Mouse (Mus musculus) stomach, postnatal 0 days (tissue): Measurements from ENCODE around the gene Rab28. TPM values are rescaled to one million over a fixed set of nuclear protein-coding genes. Genes with fewer than 3 reads are reported as not detected.

Experiments
- ATAC-seq: fragments of 200-750 bp; cut with Nextera tagmentation; 2 replicates; pipeline ENCODE4 v1.8.0; 2017; ENCODE audit not compliant: low FRiP score, low TSS enrichment
- DNase-seq: peaks from one replicate; pipeline ENCODE4 v3.0.0-alpha.2; 2016; ENCODE audit warnings: low spot score
- H3K27ac ChIP-seq: fragments of 300-500 bp; sonication (generic); replicated peaks from 2 replicates; pipeline ENCODE4 v1.5.1; 2014; ENCODE audit warnings: mild to moderate bottlenecking, control low read depth
- H3K27me3 ChIP-seq: fragments of 300-500 bp; sonication (generic); 2 replicates; pipeline ENCODE4 v1.6.1; 2014; ENCODE audit warnings: low read length; ENCODE audit not compliant: control insufficient read depth, insufficient read depth
- H3K36me3 ChIP-seq: fragments of 300-500 bp; sonication (generic); 2 replicates; pipeline ENCODE4 v1.6.1; 2014; ENCODE audit warnings: low read length, mixed read lengths; ENCODE audit not compliant: control insufficient read depth, insufficient read depth
- H3K4me1 ChIP-seq: fragments of 300-500 bp; sonication (generic); replicated peaks from 2 replicates; pipeline ENCODE4 v1.6.1; 2014; ENCODE audit warnings: antibody characterized with exemption; ENCODE audit not compliant: control insufficient read depth, insufficient read depth
- H3K4me2 ChIP-seq: fragments of 300-500 bp; sonication (generic); replicated peaks from 2 replicates; pipeline ENCODE4 v1.6.1; 2014; ENCODE audit warnings: low read depth, mild to moderate bottlenecking, control low read depth, moderate library complexity
- H3K4me3 ChIP-seq: fragments of 300-500 bp; sonication (generic); 2 replicates; pipeline ENCODE4 v1.5.1; 2014; ENCODE audit warnings: low read depth, low read length, control low read depth
- H3K9ac ChIP-seq: fragments of 300-500 bp; sonication (generic); 2 replicates; pipeline ENCODE4 v1.6.1; 2014; ENCODE audit warnings: mild to moderate bottlenecking, low read length, control low read depth, mixed read lengths
- H3K9me3 ChIP-seq: fragments of 300-500 bp; sonication (generic); 2 replicates; pipeline ENCODE4 v1.6.1; 2016; ENCODE audit warnings: low read length; ENCODE audit not compliant: control insufficient read depth
- CTCF ChIP-seq: IDR thresholded peaks from 2 replicates; pipeline ENCODE4 v1.5.1; 2016; ENCODE audit warnings: antibody characterized with exemption, low read depth, mild to moderate bottlenecking, moderate library complexity
- EP300 ChIP-seq: optimal IDR thresholded peaks from 2 replicates; pipeline ENCODE3; 2016; ENCODE audit warnings: antibody characterized with exemption
- WGBS: fragments of 180-500 bp; shearing (Covaris S2); extraction: QIAGEN DNeasy Blood & Tissue Kit; methylation state at CpG from one replicate; pipeline ENCODE4 v1.1.7; 2014; 5-methylcytosine and 5-hydroxymethylcytosine counted together
- polyA plus RNA-seq: library from polyadenylated mRNA; unstranded; fragments of >200 nt; fragmentation: Nextera tagmentation; extraction: Ambion mirVana; gene quantifications from 2 replicates; pipeline ENCODE4 v1.2.1, GENCODE M21; 2015

Gene Rab28
- polyA plus RNA-seq, 1 experiment from 2014 or later: 44.4 TPM

- ATAC-seq (no peak), DNase-seq (no peak)
- Histone ChIP-seq H3K4me1 (no peaks in the 10 kb centered on the region), H3K4me3 (no peak overlapping the region), H3K36me3 (no peaks in the 10 kb centered on the region), H3K9ac (no peak overlapping the region), H3K9me3 (no peaks in the 10 kb centered on the region), H3K27ac (no peak overlapping the region), H3K27me3 (peaks cover 12% of the 10 kb centered on the region), H3K4me2 (no peak overlapping the region)
- TF ChIP-seq EP300 (no peak), CTCF (no peak)
- WGBS: 41% methylated on average over 4 of the region's 4 CpGs
Observed at GRCm38 (mm10) chr5:41752721-41753120, 44.8 kb upstream of the Rab28 start.

- H3K4me1 ChIP-seq: no peaks in the 10 kb centered on the region
- no peak overlapping the region for H3K4me3 ChIP-seq
- H3K27me3 ChIP-seq: peaks cover 3% of the 10 kb centered on the region; the same call in 1 of the 2 replicates
- ATAC-seq (no peak), DNase-seq (no peak)
- H3K9me3 ChIP-seq: no peaks in the 10 kb centered on the region
- H3K27ac ChIP-seq: no peak overlapping the region
- 11% methylated on average over 10 of the region's 15 CpGs for WGBS
- H3K4me2 ChIP-seq: no peak overlapping the region
- TF ChIP-seq CTCF: no peak
- TF ChIP-seq EP300: no peak
- H3K36me3 ChIP-seq: no peaks in the 10 kb centered on the region
- no peak overlapping the region for H3K9ac ChIP-seq
Observed at GRCm38 (mm10) chr5:41744898-41745780, 37.2 kb upstream of the Rab28 start.

- no peaks in the 10 kb centered on the region for H3K36me3 ChIP-seq
- no peaks in the 10 kb centered on the region for H3K9me3 ChIP-seq
- no peaks in the 10 kb centered on the region for H3K4me1 ChIP-seq
- TF ChIP-seq CTCF (0 out of 2 replicates have a peak, but pooled peaks have one; percentile 22), EP300 (no peak)
- WGBS: 21% methylated on average over 7 of the region's 7 CpGs
- H3K4me3 ChIP-seq: no peak overlapping the region
- ATAC-seq: no peak
- H3K27me3 ChIP-seq: peaks cover 3% of the 10 kb centered on the region; the same call in 1 of the 2 replicates
- H3K4me2 ChIP-seq: no peak overlapping the region
- no peak overlapping the region for H3K27ac ChIP-seq
- no peak for DNase-seq
- no peak overlapping the region for H3K9ac ChIP-seq
Observed at GRCm38 (mm10) chr5:41744234-41744633, 36.3 kb upstream of the Rab28 start.

- H3K36me3 ChIP-seq: no peaks in the 10 kb centered on the region
- no peak overlapping the region for H3K4me2 ChIP-seq
- H3K27me3 ChIP-seq: no peaks in the 10 kb centered on the region
- H3K27ac ChIP-seq: no peak overlapping the region
- H3K9ac ChIP-seq: no peak overlapping the region
- WGBS: 56% methylated on average over 6 of the region's 6 CpGs
- H3K4me1 ChIP-seq: no peaks in the 10 kb centered on the region
- no peak for TF ChIP-seq CTCF
- no peak for TF ChIP-seq EP300
- no peak for ATAC-seq
- DNase-seq: no peak
- H3K4me3 ChIP-seq: no peak overlapping the region
- no peaks in the 10 kb centered on the region for H3K9me3 ChIP-seq
Observed at GRCm38 (mm10) chr5:41738817-41739216, 30.9 kb upstream of the Rab28 start.

- Histone ChIP-seq H3K4me1 (no peaks in the 10 kb centered on the region), H3K27me3 (no peaks in the 10 kb centered on the region), H3K9ac (no peak overlapping the region), H3K4me2 (no peak overlapping the region), H3K27ac (no peak overlapping the region), H3K36me3 (no peaks in the 10 kb centered on the region), H3K9me3 (no peaks in the 10 kb centered on the region), H3K4me3 (no peak overlapping the region)
- no peak for DNase-seq
- 42% methylated on average over 5 of the region's 5 CpGs for WGBS
- no peak for ATAC-seq
- no peak for TF ChIP-seq EP300
- TF ChIP-seq CTCF: no peak
Observed at GRCm38 (mm10) chr5:41737039-41737438, 29.1 kb upstream of the Rab28 start.

GRCm38 (mm10) chr5:41727017-41727416 is 19.1 kb upstream of the Rab28 start:
- no peak for ATAC-seq
- no peak overlapping the region for H3K9ac ChIP-seq
- H3K4me3 ChIP-seq: no peak overlapping the region
- H3K4me1 ChIP-seq: no peaks in the 10 kb centered on the region
- no peaks in the 10 kb centered on the region for H3K36me3 ChIP-seq
- WGBS: 55% methylated on average over 1 of the region's 1 CpGs
- H3K9me3 ChIP-seq: no peaks in the 10 kb centered on the region
- DNase-seq: no peak
- no peak for TF ChIP-seq CTCF
- TF ChIP-seq EP300: no peak
- no peak overlapping the region for H3K27ac ChIP-seq
- no peaks in the 10 kb centered on the region for H3K27me3 ChIP-seq
- H3K4me2 ChIP-seq: no peak overlapping the region
